Mouse (Mus musculus): Measurements from ENCODE around the gene BC051142. TPM values are rescaled to one million over a fixed set of nuclear protein-coding genes. Genes with fewer than 3 reads are reported as not detected.

BC051142 gene
- polyA plus RNA-seq, 1 experiment from 2014 or later = 2.1 TPM

DNA sequence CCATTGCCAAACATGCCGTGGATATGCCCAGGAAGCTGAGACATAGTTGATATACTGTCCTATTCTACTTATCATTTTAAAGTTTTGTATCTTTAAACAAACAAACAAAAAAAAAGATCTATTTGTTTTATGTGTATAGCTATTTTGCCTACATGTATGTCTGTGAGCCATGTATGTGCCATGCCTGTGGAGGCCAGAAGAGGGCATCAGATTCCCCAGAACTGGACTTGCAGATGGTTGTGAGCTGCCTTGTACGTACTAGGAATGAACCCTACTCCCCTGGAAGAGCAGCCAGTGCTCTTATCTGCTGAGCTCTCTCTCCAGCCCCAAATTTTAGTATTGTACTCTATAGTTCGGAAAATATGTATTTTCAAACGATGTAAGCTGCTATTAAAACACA is 10.1 kb upstream of the BC051142 start:
- WGBS = 31% methylated on average over 4 of the region's 4 CpGs
- Histone ChIP-seq H3K4me2 (ENCODE audit: low read depth, low read length, severe bottlenecking) (no peak overlapping the region), H3K36me3 (ENCODE audit: control insufficient read depth, insufficient read depth, low read length) (no peaks in the 10 kb centered on the region), H3K4me3 (ENCODE audit: low read depth, low read length) (no peak overlapping the region), H3K4me1 (replicated peaks; ENCODE audit: control insufficient read depth, insufficient read depth, low read length) (no peaks in the 10 kb centered on the region), H3K27ac (ENCODE audit: low read depth, low read length) (no peak overlapping the region), H3K27me3 (ENCODE audit: control insufficient read depth, insufficient read depth, low read length) (no peaks in the 10 kb centered on the region; the same call in 1 of the 2 replicates), H3K9ac (ENCODE audit: low read length) (no peak overlapping the region), H3K9me3 (ENCODE audit: control insufficient read depth, low read length) (no peaks in the 10 kb centered on the region)
- ATAC-seq (replicated peaks; ENCODE audit: low FRiP score) (no peak), DNase-seq (ENCODE audit: low spot score) (no peak)

- no peak overlapping the region; the same call in 1 of the 2 replicates for H3K4me2 ChIP-seq (ENCODE audit: low read depth, low read length, severe bottlenecking)
Observed at GRCm38 (mm10) chr17:34391507-34391906, 7.1 kb upstream of the BC051142 start.

DNA sequence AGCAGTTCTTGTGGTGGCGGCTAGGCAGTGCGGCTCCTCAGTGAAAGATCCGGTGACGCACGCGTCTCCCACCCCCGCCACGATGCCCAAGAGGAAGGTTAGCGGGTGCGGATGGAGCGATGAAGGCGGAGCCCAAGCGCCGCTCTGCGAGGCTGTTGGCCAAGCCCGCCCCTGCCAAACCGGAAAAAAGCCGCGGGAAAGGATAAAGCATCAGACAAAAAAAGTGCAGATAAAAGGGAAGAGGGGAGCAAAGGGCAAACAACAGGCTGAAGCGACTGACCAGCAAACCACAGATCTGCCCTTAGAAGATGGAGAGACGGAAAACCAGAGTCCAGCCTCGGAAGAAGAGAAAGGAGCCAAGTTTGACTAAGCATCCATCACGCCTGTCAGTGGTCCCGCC is 6.3 kb upstream of the BC051142 start:
- Histone ChIP-seq H3K27me3 (ENCODE audit: control insufficient read depth, insufficient read depth, low read length) (no peaks in the 10 kb centered on the region; the same call in 1 of the 2 replicates), H3K36me3 (ENCODE audit: control insufficient read depth, insufficient read depth, low read length) (no peaks in the 10 kb centered on the region), H3K9me3 (ENCODE audit: control insufficient read depth, low read length) (no peaks in the 10 kb centered on the region), H3K4me2 (ENCODE audit: low read depth, low read length, severe bottlenecking) (peak overlapping the region; percentile 54), H3K9ac (ENCODE audit: low read length) (peak overlapping the region; percentile 51), H3K27ac (ENCODE audit: low read depth, low read length) (no peak overlapping the region), H3K4me3 (ENCODE audit: low read depth, low read length) (peak overlapping the region; percentile 24), H3K4me1 (replicated peaks; ENCODE audit: control insufficient read depth, insufficient read depth, low read length) (no peaks in the 10 kb centered on the region)
- ATAC-seq (replicated peaks; ENCODE audit: low FRiP score) (peak; percentile 55; the same call in 1 of the 2 replicates), DNase-seq (ENCODE audit: low spot score) (peak; percentile 72)
- 5% methylated on average over 24 of the region's 24 CpGs for WGBS

More at GRCm38 (mm10) chr17:34391507-34391906, 7.1 kb upstream of the BC051142 start:
- Histone ChIP-seq H3K27ac (ENCODE audit: low read depth, low read length) (no peak overlapping the region), H3K4me1 (replicated peaks; ENCODE audit: control insufficient read depth, insufficient read depth, low read length) (no peaks in the 10 kb centered on the region), H3K9ac (ENCODE audit: low read length) (no peak overlapping the region), H3K27me3 (ENCODE audit: control insufficient read depth, insufficient read depth, low read length) (no peaks in the 10 kb centered on the region; the same call in 1 of the 2 replicates), H3K4me3 (ENCODE audit: low read depth, low read length) (no peak overlapping the region), H3K9me3 (ENCODE audit: control insufficient read depth, low read length) (no peaks in the 10 kb centered on the region), H3K36me3 (ENCODE audit: control insufficient read depth, insufficient read depth, low read length) (no peaks in the 10 kb centered on the region)
- 72% methylated on average over 7 of the region's 7 CpGs for WGBS
- no peak for DNase-seq (ENCODE audit: low spot score)
- ATAC-seq (replicated peaks; ENCODE audit: low FRiP score) = no peak

GRCm38 (mm10) chr17:34397357-34397756 is 1.3 kb upstream of the BC051142 start:
- 67% methylated on average over 5 of the region's 5 CpGs for WGBS
- Histone ChIP-seq H3K36me3 (ENCODE audit: control insufficient read depth, insufficient read depth, low read length) (no peaks in the 10 kb centered on the region), H3K27me3 (ENCODE audit: control insufficient read depth, insufficient read depth, low read length) (no peaks in the 10 kb centered on the region), H3K9ac (ENCODE audit: low read length) (no peak overlapping the region), H3K27ac (ENCODE audit: low read depth, low read length) (no peak overlapping the region), H3K4me1 (replicated peaks; ENCODE audit: control insufficient read depth, insufficient read depth, low read length) (no peaks in the 10 kb centered on the region), H3K4me2 (ENCODE audit: low read depth, low read length, severe bottlenecking) (no peak overlapping the region), H3K9me3 (ENCODE audit: control insufficient read depth, low read length) (no peaks in the 10 kb centered on the region), H3K4me3 (ENCODE audit: low read depth, low read length) (no peak overlapping the region)
- ATAC-seq (replicated peaks; ENCODE audit: low FRiP score) = no peak
- DNase-seq (ENCODE audit: low spot score) = no peak

GRCm38 (mm10) chr17:34398058-34398710 is 436 bp upstream of the BC051142 start:
- 16% methylated on average over 9 of the region's 9 CpGs for WGBS
- no peak overlapping the region for H3K27ac ChIP-seq (ENCODE audit: low read depth, low read length)
- no peaks in the 10 kb centered on the region for H3K36me3 ChIP-seq (ENCODE audit: control insufficient read depth, insufficient read depth, low read length)
- H3K9me3 ChIP-seq (ENCODE audit: control insufficient read depth, low read length) = no peaks in the 10 kb centered on the region
- peak overlapping the region; percentile 90; the same call in 1 of the 2 replicates for H3K9ac ChIP-seq (ENCODE audit: low read length)
- ATAC-seq (replicated peaks; ENCODE audit: low FRiP score) (peak; percentile 75), DNase-seq (ENCODE audit: low spot score) (peak; percentile 57)
- H3K4me3 ChIP-seq (ENCODE audit: low read depth, low read length) = peak overlapping the region; percentile 51
- H3K4me1 ChIP-seq (replicated peaks; ENCODE audit: control insufficient read depth, insufficient read depth, low read length) = no peaks in the 10 kb centered on the region
- peak overlapping the region; percentile 72; the same call in 1 of the 2 replicates for H3K4me2 ChIP-seq (ENCODE audit: low read depth, low read length, severe bottlenecking)
- no peaks in the 10 kb centered on the region for H3K27me3 ChIP-seq (ENCODE audit: control insufficient read depth, insufficient read depth, low read length)

- ATAC-seq (replicated peaks; ENCODE audit: low FRiP score) = no peak
- 50% methylated on average over 4 of the region's 4 CpGs for WGBS
- peak overlapping the region; percentile 90 for H3K9ac ChIP-seq (ENCODE audit: low read length)
Observed at GRCm38 (mm10) chr17:34399394-34399715, 735 bp downstream of the BC051142 start.

GRCm38 (mm10) chr17:34411117-34411516 is 12.5 kb downstream of the BC051142 start:
- H3K36me3 ChIP-seq (ENCODE audit: control insufficient read depth, insufficient read depth, low read length) = no peaks in the 10 kb centered on the region
- peak; percentile 75 for DNase-seq (ENCODE audit: low spot score)
- ATAC-seq (replicated peaks; ENCODE audit: low FRiP score) = 0 out of 2 replicates have a peak, but pooled peaks have one; percentile 18
- no peak overlapping the region for H3K4me2 ChIP-seq (ENCODE audit: low read depth, low read length, severe bottlenecking)
- H3K9ac ChIP-seq (ENCODE audit: low read length) = no peak overlapping the region
- no peaks in the 10 kb centered on the region for H3K4me1 ChIP-seq (replicated peaks; ENCODE audit: control insufficient read depth, insufficient read depth, low read length)
- WGBS = 27% methylated on average over 6 of the region's 6 CpGs
- no peaks in the 10 kb centered on the region for H3K9me3 ChIP-seq (ENCODE audit: control insufficient read depth, low read length)
- no peak overlapping the region for H3K27ac ChIP-seq (ENCODE audit: low read depth, low read length)
- H3K27me3 ChIP-seq (ENCODE audit: control insufficient read depth, insufficient read depth, low read length) = no peaks in the 10 kb centered on the region
- H3K4me3 ChIP-seq (ENCODE audit: low read depth, low read length) = no peak overlapping the region

More at GRCm38 (mm10) chr17:34399394-34399715, 735 bp downstream of the BC051142 start:
- Histone ChIP-seq H3K36me3 (ENCODE audit: control insufficient read depth, insufficient read depth, low read length) (no peaks in the 10 kb centered on the region), H3K4me2 (ENCODE audit: low read depth, low read length, severe bottlenecking) (peak overlapping the region; percentile 72), H3K9me3 (ENCODE audit: control insufficient read depth, low read length) (no peaks in the 10 kb centered on the region), H3K27me3 (ENCODE audit: control insufficient read depth, insufficient read depth, low read length) (no peaks in the 10 kb centered on the region), H3K27ac (ENCODE audit: low read depth, low read length) (no peak overlapping the region), H3K4me1 (replicated peaks; ENCODE audit: control insufficient read depth, insufficient read depth, low read length) (no peaks in the 10 kb centered on the region), H3K4me3 (ENCODE audit: low read depth, low read length) (peak overlapping the region; percentile 51)
- DNase-seq (ENCODE audit: low spot score) = no peak

DNA sequence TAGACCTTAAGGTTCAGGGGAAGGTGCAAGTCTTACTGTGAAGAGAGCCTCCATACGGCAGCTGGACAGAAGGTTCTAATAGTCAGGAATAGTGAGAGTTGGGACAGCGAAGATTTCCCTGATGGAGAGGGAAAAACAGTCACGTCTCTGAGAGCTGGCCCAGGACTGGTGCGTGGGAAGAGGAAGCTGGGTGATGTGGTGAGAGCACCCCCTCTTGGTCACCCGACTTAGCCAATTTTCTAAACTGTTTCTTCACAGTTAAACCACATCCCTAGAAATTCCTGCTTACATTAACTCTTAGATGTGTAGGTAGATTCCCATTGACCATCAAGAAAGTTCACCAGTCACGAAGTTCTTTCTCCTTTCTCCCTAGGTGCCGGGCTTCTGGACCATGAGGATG is 21.4 kb downstream of the BC051142 start:
- DNase-seq (ENCODE audit: low spot score) = no peak
- Histone ChIP-seq H3K4me3 (ENCODE audit: low read depth, low read length) (no peak overlapping the region), H3K27me3 (ENCODE audit: control insufficient read depth, insufficient read depth, low read length) (no peaks in the 10 kb centered on the region), H3K4me1 (replicated peaks; ENCODE audit: control insufficient read depth, insufficient read depth, low read length) (no peaks in the 10 kb centered on the region), H3K27ac (ENCODE audit: low read depth, low read length) (no peak overlapping the region), H3K9me3 (ENCODE audit: control insufficient read depth, low read length) (no peaks in the 10 kb centered on the region), H3K36me3 (ENCODE audit: control insufficient read depth, insufficient read depth, low read length) (no peaks in the 10 kb centered on the region), H3K4me2 (ENCODE audit: low read depth, low read length, severe bottlenecking) (no peak overlapping the region), H3K9ac (ENCODE audit: low read length) (no peak overlapping the region)
- 75% methylated on average over 7 of the region's 7 CpGs for WGBS
- ATAC-seq (replicated peaks; ENCODE audit: low FRiP score) = no peak

DNA sequence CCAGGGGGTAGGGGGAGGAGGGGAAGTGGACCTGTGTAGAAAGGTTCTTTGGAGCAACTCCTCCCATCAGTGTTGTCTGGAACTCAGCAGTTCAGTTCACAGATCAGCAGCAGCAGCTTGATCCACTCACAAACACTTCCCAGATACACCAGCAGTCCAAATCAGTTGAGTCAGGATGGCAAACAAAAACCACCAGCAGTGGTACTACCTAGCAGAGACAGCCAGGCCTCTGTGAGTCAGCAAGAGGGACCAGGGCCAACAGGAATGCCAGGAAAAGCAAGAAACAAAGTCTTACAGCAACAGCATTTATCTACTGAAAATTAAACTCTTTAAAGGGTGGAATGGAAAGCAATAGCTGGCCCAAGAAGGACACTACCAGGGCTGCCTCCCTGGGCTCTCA is 29.0 kb downstream of the BC051142 start:
- Histone ChIP-seq H3K4me1 (replicated peaks; ENCODE audit: control insufficient read depth, insufficient read depth, low read length) (no peaks in the 10 kb centered on the region), H3K27me3 (ENCODE audit: control insufficient read depth, insufficient read depth, low read length) (no peaks in the 10 kb centered on the region), H3K9ac (ENCODE audit: low read length) (no peak overlapping the region), H3K36me3 (ENCODE audit: control insufficient read depth, insufficient read depth, low read length) (no peaks in the 10 kb centered on the region), H3K27ac (ENCODE audit: low read depth, low read length) (no peak overlapping the region), H3K4me2 (ENCODE audit: low read depth, low read length, severe bottlenecking) (no peak overlapping the region), H3K9me3 (ENCODE audit: control insufficient read depth, low read length) (no peaks in the 10 kb centered on the region), H3K4me3 (ENCODE audit: low read depth, low read length) (no peak overlapping the region)
- ATAC-seq (replicated peaks; ENCODE audit: low FRiP score) = no peak
- no peak for DNase-seq (ENCODE audit: low spot score)

All from forebrain, embryonic 11.5 days (tissue).